Mouse (Mus musculus) forebrain, embryonic 16.5 days (tissue): ENCODE data around the gene Gm128. TPM values are rescaled to one million over a fixed set of nuclear protein-coding genes. Genes with fewer than 3 reads are reported as not detected.

Experiments used
- ATAC-seq: fragments of 200-750 bp; cut with Nextera tagmentation; 2 replicates; pipeline ENCODE4 v1.8.0; 2017; ENCODE audit warnings: mild to moderate bottlenecking, moderate library complexity
- H3K27ac ChIP-seq: fragments of 300-500 bp; sonication (generic); 2 replicates; pipeline ENCODE4 v1.5.1; 2014; ENCODE audit warnings: low read length, control low read depth
- H3K27me3 ChIP-seq: fragments of 300-500 bp; sonication (generic); replicated peaks from 2 replicates; pipeline ENCODE4 v1.6.1; 2014; ENCODE audit warnings: low read length; ENCODE audit not compliant: control insufficient read depth, insufficient read depth
- H3K36me3 ChIP-seq: fragments of 300-500 bp; sonication (generic); 2 replicates; pipeline ENCODE4 v1.6.1; 2014; ENCODE audit not compliant: control insufficient read depth, insufficient read depth
- H3K4me1 ChIP-seq: fragments of 300-500 bp; sonication (generic); replicated peaks from 2 replicates; pipeline ENCODE4 v1.6.1; 2014; ENCODE audit warnings: low read length; ENCODE audit not compliant: control insufficient read depth, insufficient read depth
- H3K4me2 ChIP-seq: fragments of 300-500 bp; sonication (generic); 2 replicates; pipeline ENCODE4 v1.6.1; 2014; ENCODE audit warnings: mild to moderate bottlenecking, low read length, control low read depth
- H3K4me3 ChIP-seq: fragments of 300-500 bp; sonication (generic); replicated peaks from 2 replicates; pipeline ENCODE4 v1.5.1; 2014; ENCODE audit warnings: mild to moderate bottlenecking, low read length, control low read depth
- H3K9ac ChIP-seq: fragments of 300-500 bp; sonication (generic); replicated peaks from 2 replicates; pipeline ENCODE4 v1.6.1; 2014; ENCODE audit warnings: low read depth, low read length, control low read depth
- H3K9me3 ChIP-seq: fragments of 300-500 bp; sonication (generic); 2 replicates; pipeline ENCODE4 v1.6.1; 2016; ENCODE audit warnings: low read length; ENCODE audit not compliant: control insufficient read depth
- WGBS: fragments of 180-500 bp; shearing (Covaris S2); extraction: QIAGEN DNeasy Blood & Tissue Kit; methylation state at CpG from one replicate; pipeline ENCODE4 v1.1.7; 2014; 5-methylcytosine and 5-hydroxymethylcytosine counted together
- polyA plus RNA-seq: library from polyadenylated mRNA; unstranded; fragments of >200 nt; fragmentation: Nextera tagmentation; extraction: Ambion mirVana; gene quantifications from 2 replicates; pipeline ENCODE4 v1.2.1, GENCODE M21; 2015

The Gm128 gene
- polyA plus RNA-seq, 1 experiment from 2014 or later = not detected

DNA sequence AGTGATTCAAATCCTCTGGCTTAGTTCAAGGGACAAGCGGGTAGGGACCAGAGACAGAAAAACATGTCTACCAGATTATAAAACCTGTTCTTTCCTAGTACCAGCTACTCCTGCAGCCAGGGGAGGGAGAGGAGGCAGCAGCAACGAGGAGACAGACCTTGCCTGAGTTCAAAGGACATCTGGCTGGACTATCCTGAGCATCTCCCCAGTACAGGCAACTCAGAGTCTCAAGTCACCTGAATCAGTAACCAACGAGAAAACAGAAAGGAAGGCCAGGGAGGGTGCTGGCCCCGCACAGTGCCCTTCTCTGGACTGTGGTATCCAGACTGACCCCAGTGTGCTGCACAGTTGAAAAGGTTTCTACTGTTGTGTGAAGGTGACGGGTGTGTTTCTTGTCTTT, 15.5 kb upstream of the Gm128 start:
- 87% methylated on average over 5 of the region's 5 CpGs for WGBS
- Histone ChIP-seq H3K27ac (no peak overlapping the region), H3K27me3 (no peaks in the 10 kb centered on the region), H3K36me3 (peaks cover 21% of the 10 kb centered on the region), H3K4me3 (no peak overlapping the region), H3K4me2 (no peak overlapping the region), H3K9me3 (no peaks in the 10 kb centered on the region), H3K4me1 (no peaks in the 10 kb centered on the region), H3K9ac (no peak overlapping the region)
- no peak for ATAC-seq

- Histone ChIP-seq H3K9me3 (no peaks in the 10 kb centered on the region), H3K4me3 (no peak within 1 kb of the TSS), H3K9ac (no peak within 1 kb of the TSS), H3K4me2 (no peak within 1 kb of the TSS), H3K36me3 (0 out of 2 replicates have a peak, but pooled peaks cover 2% of the 10 kb centered on the region), H3K27ac (no peak within 1 kb of the TSS), H3K4me1 (no peaks in the 10 kb centered on the region), H3K27me3 (no peaks in the 10 kb centered on the region)
- WGBS = 59% methylated on average over 7 of the region's 7 CpGs
- ATAC-seq = no peak
These were observed 9.5 kb upstream of the Gm128 start, which contains the start of gene Bnipl for GRCm38 (mm10) chr3:95250783-95251424. Gene Bnipl, minus strand, starts transcription at chr3:95251193.

- no peak overlapping the region for H3K9ac ChIP-seq
- WGBS = 84% methylated on average over 5 of the region's 5 CpGs
- H3K9me3 ChIP-seq = no peaks in the 10 kb centered on the region
- H3K27ac ChIP-seq = no peak overlapping the region
- no peaks in the 10 kb centered on the region for H3K27me3 ChIP-seq
- H3K4me3 ChIP-seq = no peak overlapping the region
- ATAC-seq = no peak
- H3K36me3 ChIP-seq = 0 out of 2 replicates have a peak, but pooled peaks cover 2% of the 10 kb centered on the region
- no peaks in the 10 kb centered on the region for H3K4me1 ChIP-seq
- no peak overlapping the region for H3K4me2 ChIP-seq
These were observed 9.0 kb upstream of the Gm128 start for GRCm38 (mm10) chr3:95250361-95250760.

DNA sequence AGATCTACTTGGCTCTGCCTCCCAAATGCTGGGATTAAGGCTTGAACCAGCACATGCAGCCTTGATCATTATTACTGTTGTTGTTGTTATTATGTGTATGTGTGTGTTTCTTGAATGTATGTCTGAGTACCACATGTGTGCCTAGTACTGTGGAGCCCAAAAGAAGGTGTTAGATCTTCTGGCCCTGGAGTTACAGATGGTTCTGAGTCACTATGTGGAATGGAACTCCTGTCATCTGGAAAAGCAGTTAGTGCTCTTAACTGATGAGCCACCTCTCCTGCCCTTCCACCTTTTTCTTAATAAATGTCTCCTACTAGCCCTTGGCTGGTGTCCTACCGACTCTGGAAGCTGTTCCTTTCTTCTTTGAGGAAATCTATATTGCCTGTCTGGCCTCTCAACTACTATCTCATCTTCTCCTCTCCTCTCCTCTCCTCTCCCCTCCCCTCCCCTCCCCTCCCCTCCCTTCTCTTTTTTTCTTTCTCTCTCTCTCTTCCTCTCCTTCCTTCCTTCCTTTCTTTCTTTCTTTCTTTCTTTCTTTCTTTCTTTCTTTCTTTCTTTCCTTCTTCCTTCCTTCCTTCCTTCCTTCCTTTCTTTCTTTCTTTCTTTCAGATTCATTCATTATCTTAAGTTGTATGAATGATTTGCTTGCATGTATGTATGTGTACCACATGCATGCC, 6.4 kb upstream of the Gm128 start:
- Histone ChIP-seq H3K9ac (no peak overlapping the region), H3K36me3 (no peaks in the 10 kb centered on the region), H3K27ac (no peak overlapping the region), H3K9me3 (no peaks in the 10 kb centered on the region), H3K4me2 (no peak overlapping the region), H3K4me1 (no peaks in the 10 kb centered on the region), H3K4me3 (no peak overlapping the region), H3K27me3 (no peaks in the 10 kb centered on the region)
- no peak for ATAC-seq
- WGBS = 96% methylated on average over 1 of the region's 1 CpGs

DNA sequence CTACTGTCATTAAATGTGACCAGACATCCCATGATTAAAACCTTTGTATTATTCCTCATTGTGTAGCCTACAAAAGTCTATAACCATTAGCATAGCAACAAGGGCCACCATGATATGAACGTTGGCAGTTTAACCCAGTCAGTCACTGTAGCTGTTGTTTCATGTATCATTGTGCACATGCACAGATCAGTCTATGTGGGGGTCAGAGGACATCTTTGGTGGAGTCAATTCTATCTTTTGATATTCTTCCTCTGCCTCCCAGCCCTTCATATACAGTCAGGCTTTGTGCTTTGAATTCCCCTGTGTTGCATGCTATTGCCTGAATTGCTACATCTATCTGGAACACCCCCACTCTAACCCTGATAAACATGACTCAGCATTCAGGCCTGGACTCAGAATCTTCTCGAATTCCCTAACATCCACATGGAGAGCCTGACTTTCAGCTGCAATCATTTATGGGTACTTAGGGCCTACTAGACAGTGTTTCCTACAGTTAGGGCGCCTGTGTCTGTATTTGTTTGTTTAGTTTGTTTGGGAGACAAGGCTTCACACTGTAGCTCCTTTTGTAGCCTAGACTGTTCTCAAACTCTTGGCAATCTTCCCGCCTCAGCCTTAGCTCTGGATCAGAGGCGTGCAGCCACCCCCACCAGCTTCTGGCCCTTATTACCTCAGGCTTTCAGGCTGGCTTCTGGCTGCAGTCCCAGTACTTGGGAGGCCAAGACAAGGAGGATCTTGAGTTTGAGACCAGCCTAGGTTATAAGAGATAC, 5.2 kb upstream of the Gm128 start:
- H3K27me3 ChIP-seq = no peaks in the 10 kb centered on the region
- 0 out of 2 replicates have a peak, but pooled peaks have one; percentile 20 for ATAC-seq
- no peak overlapping the region for H3K27ac ChIP-seq
- no peak overlapping the region for H3K9ac ChIP-seq
- no peaks in the 10 kb centered on the region for H3K4me1 ChIP-seq
- 60% methylated on average over 5 of the region's 5 CpGs for WGBS
- no peak overlapping the region for H3K4me3 ChIP-seq
- no peak overlapping the region for H3K4me2 ChIP-seq
- H3K9me3 ChIP-seq = no peaks in the 10 kb centered on the region
- H3K36me3 ChIP-seq = no peaks in the 10 kb centered on the region

DNA sequence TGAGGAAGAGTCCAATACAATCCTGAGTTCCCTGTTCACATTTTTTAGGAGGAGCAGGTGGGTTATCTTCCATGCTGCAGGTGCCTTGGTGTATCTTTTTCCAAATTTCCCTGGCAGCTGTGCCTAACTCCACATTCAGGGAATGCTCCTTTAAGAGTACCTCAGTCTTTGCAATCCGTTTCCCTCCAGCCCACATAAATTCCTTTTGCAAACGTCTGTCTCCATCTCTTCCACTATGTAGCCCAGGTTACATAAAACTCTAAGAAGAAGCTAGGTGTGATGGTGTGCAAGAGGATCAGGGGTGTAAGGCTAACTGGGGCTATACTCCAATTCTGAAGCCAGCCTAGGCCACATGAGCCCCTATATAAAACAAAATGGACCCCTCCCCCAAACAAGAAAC, 1.7 kb upstream of the Gm128 start:
- Histone ChIP-seq H3K9ac (no peak overlapping the region), H3K27ac (no peak overlapping the region), H3K4me1 (no peaks in the 10 kb centered on the region), H3K4me2 (no peak overlapping the region), H3K4me3 (no peak overlapping the region), H3K9me3 (no peaks in the 10 kb centered on the region), H3K27me3 (no peaks in the 10 kb centered on the region), H3K36me3 (0 out of 2 replicates have a peak, but pooled peaks cover 2% of the 10 kb centered on the region)
- ATAC-seq = no peak
- WGBS = 89% methylated on average over 2 of the region's 2 CpGs

- H3K4me3 ChIP-seq = no peak overlapping the region
- WGBS = 44% methylated on average over 17 of the region's 17 CpGs
- H3K36me3 ChIP-seq = peaks cover 8% of the 10 kb centered on the region
- no peak overlapping the region for H3K27ac ChIP-seq
- H3K4me2 ChIP-seq = no peak overlapping the region
- H3K27me3 ChIP-seq = no peaks in the 10 kb centered on the region
- no peak for ATAC-seq
- H3K9me3 ChIP-seq = no peaks in the 10 kb centered on the region
- no peaks in the 10 kb centered on the region for H3K4me1 ChIP-seq
- H3K9ac ChIP-seq = no peak overlapping the region
These were observed 498 bp downstream of the Gm128 start for GRCm38 (mm10) chr3:95240900-95241299.

GRCm38 (mm10) chr3:95239971-95240370, 1.4 kb downstream of the Gm128 start:
- no peaks in the 10 kb centered on the region for H3K4me1 ChIP-seq
- no peaks in the 10 kb centered on the region for H3K9me3 ChIP-seq
- H3K4me3 ChIP-seq = no peak overlapping the region
- H3K27me3 ChIP-seq = no peaks in the 10 kb centered on the region
- ATAC-seq = no peak
- H3K9ac ChIP-seq = no peak overlapping the region
- no peak overlapping the region for H3K4me2 ChIP-seq
- H3K36me3 ChIP-seq = peaks cover 16% of the 10 kb centered on the region
- H3K27ac ChIP-seq = no peak overlapping the region
- 87% methylated on average over 12 of the region's 12 CpGs for WGBS

DNA sequence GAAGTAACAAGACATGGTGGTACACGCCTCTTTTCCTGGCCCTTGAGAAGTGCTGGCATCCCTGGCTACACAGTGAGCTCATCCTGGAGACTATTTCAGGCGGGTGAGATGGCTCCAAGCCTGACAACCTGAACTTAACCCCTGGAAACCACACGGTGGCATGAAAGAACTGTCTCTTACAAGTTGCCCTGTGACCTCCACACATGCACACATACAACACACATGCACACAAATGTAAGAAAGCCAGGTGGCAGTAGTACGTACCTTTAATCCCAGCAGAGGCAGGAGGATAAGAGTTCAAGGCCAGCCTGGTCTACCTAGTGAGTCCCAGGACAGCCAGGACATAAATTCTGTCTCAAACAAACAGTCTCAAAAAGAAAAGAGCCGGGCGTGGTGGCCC, 2.4 kb downstream of the Gm128 start:
- ATAC-seq = no peak
- no peak overlapping the region for H3K9ac ChIP-seq
- WGBS = 87% methylated on average over 6 of the region's 6 CpGs
- no peak overlapping the region for H3K4me3 ChIP-seq
- H3K9me3 ChIP-seq = no peaks in the 10 kb centered on the region
- no peak overlapping the region for H3K4me2 ChIP-seq
- H3K27ac ChIP-seq = no peak overlapping the region
- no peaks in the 10 kb centered on the region for H3K27me3 ChIP-seq
- peaks cover 22% of the 10 kb centered on the region for H3K36me3 ChIP-seq
- H3K4me1 ChIP-seq = no peaks in the 10 kb centered on the region
